Mouse (Mus musculus): ENCODE data around the gene Foxn1.

The Foxn1 gene

DNA sequence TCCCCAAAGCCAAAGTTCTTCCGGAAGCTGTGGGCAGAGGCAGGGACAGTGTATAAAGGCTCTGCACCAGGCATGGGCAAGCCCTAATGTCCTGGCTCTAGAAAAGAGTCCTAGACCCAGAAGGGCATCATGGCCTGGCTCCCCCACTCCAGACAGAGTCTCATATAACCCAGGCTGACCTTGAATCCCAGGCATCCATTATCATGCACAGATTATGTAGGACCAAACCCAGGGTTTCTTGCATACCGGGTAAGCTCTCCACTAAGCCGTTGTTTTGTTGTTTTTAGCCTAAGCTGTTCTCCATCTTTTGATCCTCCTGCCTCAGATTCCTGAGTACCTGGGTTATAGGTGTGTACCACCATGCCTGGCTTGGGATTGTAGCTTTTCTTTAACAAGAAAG is 14.6 kb upstream of the Foxn1 start:
- no peak for DNase-seq (ENCODE audit: low read depth, low spot score)

DNA sequence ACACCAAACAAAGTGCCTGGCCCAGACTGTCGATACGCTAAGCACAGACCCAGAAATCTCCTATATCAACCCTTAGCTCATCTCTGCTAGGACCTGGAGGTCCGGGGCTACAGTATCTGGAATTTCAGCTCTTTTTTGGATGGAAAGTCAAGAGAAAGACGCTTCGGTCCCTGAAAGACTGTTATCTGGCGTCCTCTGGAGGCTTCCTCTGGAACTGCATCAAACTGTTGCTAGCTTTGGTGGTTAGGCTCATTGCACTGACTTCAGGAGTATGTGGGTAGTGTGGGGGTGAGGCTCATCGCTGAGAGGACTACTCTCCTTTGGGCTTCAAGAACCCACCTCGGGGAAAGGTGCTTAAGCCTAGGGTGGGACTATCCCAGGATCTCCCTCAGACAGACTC is 13.3 kb upstream of the Foxn1 start:
- DNase-seq (ENCODE audit: low read depth, low spot score), result peak; percentile 68

DNA sequence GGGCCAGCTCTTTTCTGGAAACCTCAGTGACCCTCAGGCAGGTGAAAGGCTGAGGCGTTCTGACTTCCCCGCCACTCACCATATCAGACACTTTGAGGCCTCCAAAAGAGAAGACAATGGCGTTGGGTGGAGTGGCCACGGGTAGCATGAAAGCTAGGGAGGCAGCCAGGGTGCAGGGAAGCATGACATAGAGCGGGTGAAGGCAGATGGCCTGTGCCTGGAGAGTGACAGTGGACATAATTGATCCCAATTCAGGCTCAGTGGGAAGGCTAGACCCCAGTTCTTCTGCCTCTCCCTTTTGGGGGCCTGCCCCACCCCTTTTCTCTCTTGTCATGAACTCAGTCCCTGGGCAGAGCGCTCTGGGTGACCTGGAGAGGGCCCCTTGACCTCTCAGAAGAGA is 11.9 kb upstream of the Foxn1 start:
- no peak for DNase-seq (ENCODE audit: low read depth, low spot score)

DNA sequence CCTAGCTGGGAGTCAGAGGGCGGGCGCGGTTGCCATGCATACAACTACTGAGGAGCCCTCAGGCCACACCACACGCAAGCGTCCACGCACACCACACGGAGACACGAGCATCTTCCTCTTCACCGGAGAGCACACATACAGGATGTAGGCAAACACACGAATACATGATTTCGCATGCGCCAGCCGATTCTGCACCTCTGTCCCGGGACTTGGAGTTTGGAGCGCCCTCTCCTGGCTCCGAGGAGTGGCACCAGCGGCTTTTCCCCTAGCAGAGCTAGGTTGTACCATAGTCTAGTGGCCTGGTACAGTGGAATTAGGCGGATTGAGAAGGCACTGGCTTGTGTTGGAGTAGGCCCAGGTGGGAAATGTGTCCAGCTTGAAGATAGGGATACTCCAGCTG is 11.0 kb upstream of the Foxn1 start:
- peak; percentile 83 for DNase-seq (ENCODE audit: low read depth, low spot score)

DNA sequence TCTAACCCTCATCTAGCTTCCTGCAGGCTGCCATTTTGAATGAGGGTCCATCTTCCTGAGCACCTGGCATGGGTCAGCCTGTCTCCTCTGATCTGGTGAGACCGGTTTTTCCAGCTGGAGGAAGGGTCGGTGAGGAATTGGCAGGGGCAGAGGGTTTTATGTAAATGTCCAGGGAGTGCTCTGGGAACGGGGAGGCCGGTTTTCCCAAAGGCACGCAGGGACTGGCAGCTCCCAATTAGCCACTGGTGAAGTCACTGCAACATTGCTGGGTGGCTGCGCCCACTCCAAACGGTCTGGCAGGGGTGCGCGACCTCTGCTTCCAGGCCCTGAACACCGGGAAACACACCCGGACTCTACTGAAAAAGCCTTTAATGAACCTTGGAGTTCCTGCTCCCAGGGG is 10.6 kb upstream of the Foxn1 start:
- no peak for DNase-seq (ENCODE audit: low read depth, low spot score)

DNA sequence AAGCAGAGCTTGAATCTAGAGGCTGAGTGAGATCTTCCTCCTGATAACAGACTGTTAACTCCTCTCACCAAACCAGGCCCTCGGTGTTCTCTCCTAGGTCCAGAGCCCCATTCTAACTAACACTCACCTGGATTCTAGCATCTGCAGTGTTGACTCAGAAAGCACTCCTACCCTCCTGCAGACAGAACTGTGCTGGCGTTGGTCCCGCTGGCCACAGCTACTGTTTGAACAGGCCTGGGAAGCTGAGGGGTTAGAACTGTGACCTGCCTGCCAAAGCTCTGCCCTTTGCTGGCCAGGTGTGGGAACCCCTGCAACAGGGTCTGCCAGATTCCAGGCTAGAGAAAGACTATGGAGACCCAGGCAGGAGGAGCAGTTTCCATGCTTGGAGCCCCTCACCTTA is 6.4 kb upstream of the Foxn1 start:
- DNase-seq (ENCODE audit: low read depth, low spot score), result no peak

DNA sequence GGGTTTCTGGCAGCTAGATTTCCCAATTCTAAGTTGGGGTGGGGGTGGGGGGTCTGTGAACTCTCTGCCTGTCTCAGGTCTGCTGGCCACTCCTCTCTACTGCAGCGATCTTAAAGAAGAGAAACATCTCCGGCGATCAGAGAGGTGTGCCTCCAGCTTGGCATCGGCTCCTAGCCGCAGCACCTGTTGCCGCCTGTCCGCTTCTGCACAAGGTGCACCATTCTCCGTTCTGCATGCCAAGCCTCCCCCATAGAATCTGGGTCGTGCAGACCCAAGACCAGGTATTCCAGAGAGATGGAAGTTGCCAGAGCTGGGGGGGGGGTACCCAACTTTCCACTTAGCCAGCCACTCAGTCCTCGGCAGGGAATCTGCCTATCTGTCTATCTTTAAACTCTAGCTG is 582 bp downstream of the Foxn1 start:
- no peak for DNase-seq (ENCODE audit: low read depth, low spot score)

DNA sequence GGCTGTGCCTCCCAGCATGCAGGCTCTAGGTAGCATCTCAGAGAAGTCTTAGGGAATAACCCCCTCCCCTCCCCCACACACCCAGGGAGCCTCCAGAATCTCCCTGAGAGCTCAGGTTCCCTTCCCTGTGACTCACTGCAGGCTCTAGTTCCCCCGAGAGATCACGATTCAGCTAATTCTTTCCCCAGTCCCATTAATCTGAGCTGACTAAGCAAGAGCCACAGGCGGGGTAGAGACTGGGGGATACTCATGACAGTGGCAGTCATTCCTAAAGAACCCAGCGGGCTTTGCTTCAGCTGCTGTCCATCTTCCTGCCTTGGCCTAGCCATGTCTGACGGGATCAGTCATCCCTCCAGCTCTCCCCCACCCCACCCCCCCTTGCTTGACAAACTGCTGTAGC is 3.7 kb downstream of the Foxn1 start:
- DNase-seq (ENCODE audit: low read depth, low spot score), result no peak

DNA sequence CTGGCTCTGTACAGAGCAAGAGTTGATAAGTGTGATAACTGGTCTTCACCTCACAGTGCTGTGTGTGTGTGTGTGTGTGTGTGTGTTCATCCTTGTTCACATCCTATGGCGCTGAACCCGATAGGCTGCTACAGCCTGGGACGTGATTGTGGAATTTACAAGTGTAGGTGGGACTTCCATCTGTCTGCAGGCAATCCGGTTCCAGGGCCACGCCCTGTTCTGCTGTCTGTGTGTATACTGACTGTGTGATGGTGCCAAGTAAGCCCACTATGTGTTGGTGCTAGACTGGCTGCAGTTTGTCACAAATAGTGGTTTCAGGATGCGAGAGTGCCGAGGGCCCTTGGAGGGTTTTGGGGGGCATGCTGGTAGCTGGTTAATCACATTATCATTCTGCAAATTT is 4.1 kb downstream of the Foxn1 start:
- DNase-seq (ENCODE audit: low read depth, low spot score), result no peak

DNA sequence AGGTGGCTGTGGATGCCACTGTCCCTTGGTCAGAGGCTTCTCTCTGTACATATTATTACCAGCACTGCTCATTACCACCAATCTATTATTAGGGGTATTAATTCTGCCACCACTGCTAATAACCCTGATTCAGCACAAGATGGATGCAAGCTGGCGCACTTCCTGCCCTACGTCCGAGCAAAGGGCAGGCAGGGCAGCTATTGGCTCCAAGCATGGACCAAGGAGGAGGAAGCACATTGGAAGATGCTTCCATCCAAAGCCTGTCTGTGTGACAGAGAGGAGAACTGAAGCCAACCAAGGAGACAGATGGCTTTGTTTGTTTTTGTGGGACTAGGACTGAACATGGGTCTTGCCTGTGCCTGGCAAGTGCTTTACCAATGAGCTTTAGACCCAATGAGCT is 5.4 kb downstream of the Foxn1 start:
- no peak for DNase-seq (ENCODE audit: low read depth, low spot score)

DNA sequence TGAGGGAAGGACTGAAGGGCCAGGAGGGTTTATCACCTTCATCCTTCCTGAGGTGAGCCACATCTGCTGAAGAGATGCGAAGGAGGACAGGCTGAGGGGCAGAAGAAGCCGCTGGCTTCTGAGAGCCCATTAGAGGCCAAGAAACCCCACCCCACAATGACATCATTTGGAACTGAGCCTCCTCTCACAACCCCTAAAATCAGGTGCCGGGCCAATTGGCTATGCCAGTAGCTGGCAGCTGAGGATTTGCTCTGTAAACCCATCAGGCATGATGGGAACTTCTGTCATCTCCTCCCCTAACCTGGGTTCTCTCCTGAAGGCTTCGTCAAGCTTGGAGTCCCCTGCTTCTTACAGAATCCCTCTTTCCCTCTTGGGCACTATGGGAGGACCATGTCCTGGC is 6.0 kb downstream of the Foxn1 start:
- DNase-seq (ENCODE audit: low read depth, low spot score), result no peak

DNA sequence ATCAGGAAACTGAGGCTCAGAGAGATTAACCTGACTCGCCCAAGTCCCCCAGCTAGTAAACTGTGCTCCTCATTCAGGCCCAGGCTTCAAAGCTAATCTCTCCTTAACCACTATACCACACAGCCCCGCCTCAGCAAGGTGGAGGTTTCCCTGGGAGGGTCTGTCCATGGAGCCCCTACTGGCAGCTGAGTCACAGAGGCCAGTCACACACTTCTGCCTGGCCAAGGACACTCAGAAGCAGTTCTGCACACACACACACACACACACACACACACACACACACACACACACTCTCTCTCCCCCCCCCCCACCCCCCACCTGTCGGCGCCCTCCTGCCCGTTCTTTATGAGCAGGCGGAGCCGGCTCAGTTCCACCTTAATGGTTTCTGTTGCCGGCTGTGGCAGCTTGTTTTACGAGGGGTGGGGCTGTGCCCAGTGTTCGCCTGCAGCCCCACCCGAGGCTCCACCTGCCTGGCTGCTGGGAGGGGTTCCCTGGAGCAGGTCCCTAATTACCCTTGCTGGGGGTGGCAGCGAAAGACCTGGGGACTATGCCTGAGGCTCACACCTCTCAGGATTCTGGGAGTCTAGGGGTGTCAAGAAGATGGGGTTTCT is 8.7 kb downstream of the Foxn1 start:
- DNase-seq (ENCODE audit: low read depth, low spot score), result no peak

DNA sequence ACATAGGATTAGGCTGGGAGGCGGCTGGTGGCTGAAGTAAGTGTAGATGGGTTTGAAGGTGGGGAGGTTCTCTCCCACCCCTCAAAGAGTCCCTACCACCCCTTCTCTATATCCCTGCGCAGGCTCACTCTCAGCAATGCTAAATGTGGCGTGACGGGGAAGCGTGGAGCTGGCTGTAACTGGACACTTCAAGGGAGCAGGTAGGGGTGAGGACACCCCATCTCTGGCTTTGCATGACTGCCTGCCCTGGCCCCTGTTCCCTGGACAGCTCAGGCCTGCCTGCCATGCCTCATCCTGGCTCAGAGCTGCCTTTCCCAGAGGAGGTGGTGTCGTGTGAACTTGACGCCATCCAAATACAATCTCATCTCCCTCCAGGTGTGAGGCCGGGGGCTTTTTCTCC is 12.2 kb downstream of the Foxn1 start:
- DNase-seq (ENCODE audit: low read depth, low spot score), result no peak

DNA sequence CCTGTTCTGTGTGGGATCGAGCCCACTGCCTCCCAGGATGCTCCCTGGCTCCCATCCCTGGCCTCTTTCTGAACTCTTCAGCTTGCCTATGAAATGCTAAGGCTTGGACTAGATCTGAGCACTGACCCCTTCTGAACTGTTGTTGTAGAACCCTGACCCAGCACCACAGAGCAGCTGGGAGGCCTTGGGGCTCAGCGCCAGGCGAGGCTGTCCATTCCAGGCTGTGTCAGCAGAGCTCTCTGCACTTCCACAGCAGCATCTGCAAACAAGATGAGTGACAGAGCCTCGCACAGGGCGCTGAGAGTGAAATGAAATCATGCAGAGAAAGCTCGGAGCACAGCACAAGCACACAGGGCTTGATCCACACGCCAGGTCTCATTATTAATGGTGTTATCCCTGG is 13.7 kb downstream of the Foxn1 start:
- no peak for DNase-seq (ENCODE audit: low read depth, low spot score)

DNA sequence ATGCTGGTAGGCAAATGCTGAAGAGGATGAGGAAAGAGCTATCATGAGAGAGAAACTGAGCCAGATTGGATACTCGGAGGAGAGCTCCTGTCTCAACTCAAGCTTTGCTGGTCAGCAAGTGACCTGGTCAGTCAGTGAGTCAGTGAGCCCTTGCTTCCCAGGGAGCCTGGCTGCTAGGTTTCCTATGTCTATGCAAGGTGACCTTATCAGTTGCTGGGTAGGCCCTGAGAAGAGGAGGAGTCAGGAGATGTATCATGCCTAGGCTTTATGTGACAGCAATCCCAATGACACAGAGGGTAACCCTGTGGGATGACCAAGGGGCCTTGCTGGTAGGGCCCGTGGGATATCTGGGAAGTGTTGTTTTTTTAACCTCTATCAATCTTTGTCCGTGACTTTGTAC is 14.2 kb downstream of the Foxn1 start:
- DNase-seq (ENCODE audit: low read depth, low spot score), result no peak

DNA sequence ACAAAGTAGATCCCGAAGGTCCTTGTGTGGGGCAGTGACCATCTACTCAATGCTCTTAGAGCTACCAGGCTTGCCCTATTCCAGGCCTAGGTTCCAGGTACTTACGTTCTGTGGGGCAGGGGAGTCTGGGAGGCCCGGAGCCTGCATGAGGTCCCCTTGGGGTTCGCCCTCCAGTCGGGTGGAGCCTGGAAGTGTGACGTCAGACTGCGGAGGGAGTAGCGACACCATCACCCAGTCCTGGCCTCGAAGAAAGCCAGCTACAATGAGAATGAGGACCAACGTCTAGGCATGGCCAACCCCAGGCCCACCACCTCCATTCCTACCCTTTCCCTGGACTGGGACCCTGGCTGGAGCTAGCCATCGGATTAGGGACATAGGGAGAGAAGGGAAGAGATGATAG is 14.6 kb downstream of the Foxn1 start:
- DNase-seq (ENCODE audit: low read depth, low spot score), result no peak

DNA sequence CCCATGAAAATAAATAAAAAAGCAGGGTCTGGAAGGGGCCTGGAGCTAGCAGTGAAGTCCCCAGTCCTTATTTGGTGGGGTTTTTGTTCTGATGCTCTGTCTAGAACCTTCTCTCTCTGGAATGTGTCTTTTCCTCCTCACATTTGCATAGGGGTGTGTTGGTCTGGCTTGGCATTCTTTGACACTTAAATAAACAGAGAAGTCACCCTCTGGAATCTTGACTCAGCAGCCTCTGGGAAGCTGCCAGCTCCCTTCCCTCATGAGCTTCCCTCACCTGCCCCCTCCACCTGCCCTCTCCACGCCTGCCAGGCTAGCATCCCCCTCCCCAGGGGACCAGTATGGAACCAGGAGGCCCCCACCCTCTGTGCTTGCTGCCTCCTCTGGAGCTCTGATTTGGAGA is 16.0 kb downstream of the Foxn1 start:
- DNase-seq (ENCODE audit: low read depth, low spot score), result no peak

DNA sequence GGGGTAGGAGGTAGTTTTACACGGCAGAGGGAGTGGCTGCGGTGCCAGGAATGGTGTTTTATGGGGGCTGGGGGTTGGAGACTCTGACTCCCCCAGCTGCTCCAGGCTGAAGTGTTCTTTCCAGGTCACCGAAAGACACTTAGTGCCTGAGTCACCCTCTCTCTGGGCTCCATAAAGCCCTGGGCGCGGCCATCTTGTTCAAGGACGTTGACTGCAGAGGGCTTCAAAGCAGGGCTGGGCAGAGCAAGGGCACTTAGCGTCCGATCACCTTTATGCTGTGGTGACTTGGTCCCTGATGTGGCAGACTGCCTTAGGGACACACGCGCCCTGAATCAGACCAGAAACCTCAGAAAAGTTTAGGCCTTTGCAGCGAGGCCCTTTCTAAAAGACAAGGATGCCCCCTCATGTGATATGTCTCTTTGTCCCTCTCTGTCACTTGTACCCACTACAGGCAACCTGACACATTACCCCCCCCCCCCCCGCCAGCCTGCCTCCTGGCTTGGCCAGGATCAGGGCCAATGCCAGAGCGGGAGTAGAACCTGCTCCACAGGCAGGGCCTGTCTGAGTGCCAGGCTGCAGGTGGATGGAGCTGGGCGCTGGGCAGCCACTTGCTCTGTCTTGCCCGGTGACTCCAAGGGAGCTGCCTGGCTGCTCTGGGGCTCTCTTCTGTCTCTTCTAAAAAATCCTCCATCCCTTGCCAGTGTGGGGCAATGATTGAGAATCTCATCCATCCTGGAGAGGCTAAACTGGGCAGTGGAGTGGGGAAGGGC is 18.7 kb downstream of the Foxn1 start:
- no peak for DNase-seq (ENCODE audit: low read depth, low spot score)

DNA sequence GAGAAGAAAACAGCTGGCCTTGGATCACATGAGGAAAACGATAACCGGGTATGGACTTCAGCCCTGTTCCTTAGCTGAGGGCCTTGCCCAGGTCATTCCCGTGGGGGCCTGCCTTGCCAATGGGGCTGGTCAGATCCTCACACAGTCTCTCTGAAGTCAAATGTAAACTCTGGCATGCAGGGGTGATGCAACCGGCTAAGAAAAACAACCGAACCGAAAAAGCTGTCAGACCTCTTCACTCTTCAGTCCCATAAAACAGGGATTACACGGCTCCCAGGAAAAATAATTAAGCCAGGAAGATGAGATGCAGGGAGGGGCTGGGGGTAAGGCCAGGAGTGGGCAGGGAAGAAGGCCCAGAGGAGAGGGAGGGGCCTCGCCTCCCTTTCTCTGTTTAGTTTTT is 22.3 kb downstream of the Foxn1 start:
- DNase-seq (ENCODE audit: low read depth, low spot score), result no peak

DNA sequence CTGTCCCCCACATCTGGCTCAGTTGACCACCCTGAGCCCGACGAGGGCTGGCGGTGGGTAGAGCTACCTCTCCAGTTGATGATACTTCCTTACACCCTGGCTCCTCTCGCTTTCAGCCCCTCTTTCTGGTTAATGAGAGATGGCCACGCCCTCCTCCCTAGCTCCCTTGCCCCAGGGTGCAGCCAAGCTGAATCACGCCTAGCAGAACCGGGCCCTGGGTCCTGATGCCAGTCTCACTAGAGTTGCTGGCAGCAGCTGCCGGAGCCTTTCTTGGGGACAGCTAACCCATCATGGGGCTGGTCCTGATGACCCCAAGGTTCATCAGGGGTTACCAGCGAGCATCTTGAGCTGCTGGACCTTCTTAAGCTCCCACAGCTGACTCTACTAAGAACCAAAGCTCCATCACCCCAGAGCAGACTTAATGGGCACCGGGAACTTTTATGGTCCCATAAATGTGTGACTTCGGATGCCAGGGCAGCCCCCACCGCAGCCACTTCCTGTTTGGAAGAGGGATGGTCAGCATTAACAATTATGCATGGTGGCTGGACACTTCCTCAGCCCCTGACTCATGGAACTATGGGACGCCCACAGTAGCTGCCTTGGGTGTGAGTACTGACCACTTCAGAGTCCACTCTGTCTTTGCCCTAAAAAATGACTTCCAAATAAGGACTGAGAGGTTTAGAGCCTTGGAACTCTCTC is 22.9 kb downstream of the Foxn1 start:
- DNase-seq (ENCODE audit: low read depth, low spot score), result no peak

DNA sequence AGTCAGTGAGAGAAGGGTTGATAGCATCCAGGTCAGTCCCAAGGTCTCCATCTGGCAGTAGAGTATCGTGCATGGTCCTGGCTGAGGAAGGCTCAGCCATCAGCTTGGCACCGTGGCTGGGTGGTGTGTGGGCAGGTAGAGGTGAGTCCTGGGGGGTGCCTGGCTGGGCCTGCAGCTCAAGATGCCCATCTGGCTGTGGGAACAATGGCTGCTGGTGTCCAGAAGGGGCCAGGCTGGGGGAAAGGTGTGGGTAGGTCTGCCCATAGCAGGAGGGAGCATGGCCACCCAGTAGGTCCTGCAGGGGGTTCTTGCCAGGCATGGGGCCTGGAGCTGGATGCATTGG is 25.6 kb downstream of the Foxn1 start:
- DNase-seq (ENCODE audit: low read depth, low spot score), result no peak

DNA sequence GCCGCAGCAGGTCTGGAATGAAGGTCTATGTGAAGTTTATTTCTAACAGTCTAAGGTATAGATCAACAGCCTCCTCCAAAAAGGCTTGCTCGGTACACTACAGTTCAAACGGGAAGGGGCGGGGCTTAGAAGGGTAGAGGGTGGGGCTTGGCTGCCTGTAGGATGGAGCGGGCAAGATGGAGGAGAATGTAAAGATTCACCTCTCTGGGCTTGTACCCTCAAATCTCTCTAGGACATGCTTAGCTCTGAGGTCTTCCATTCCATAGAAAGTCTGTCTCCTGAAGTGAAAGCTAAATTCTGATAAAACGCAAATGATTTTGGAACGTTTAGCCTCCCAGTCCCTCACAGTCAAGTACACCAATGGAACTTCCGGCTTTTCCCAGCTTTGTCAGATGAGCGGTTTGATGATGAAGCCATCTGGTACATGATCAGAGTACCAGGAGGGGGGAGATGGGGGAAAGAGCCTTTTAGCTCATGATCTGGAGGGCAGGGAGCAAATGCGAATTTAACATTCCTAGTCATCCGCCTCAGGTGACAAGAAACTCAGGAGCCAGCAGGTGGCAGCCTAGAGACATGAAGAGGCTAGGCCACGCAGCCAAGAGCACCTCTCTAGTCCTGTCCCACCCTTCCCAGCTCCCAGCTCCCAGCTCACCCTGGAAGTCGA is 26.1 kb downstream of the Foxn1 start:
- DNase-seq (ENCODE audit: low read depth, low spot score), result peak; percentile 91
